Mouse (Mus musculus) cerebellum, postnatal 36 days (tissue): ENCODE data around the gene Ces1a.
A peak's percentile ranks its signal among the peaks of the same experiment; 100 is the strongest.

Experiments
- DNase-seq, 2 experiments: peaks; one replicate each; pipeline ENCODE4 v3.0.0; 2021 to 2022; ENCODE audit warnings: mixed read lengths in 2 of 2

Gene Ces1a

GRCm38 (mm10) chr8:93048092-93048491 is at the start of gene Ces1a:
Ces1a (minus strand) TSS chr8:93048192.
- no peak for DNase-seq

- DNase-seq = peak; percentile 6 to 27
Observed at GRCm38 (mm10) chr8:93095376-93095775, 47.4 kb upstream of the Ces1a start.

- DNase-seq = no peak
Observed at GRCm38 (mm10) chr8:93091324-93091723, 43.3 kb upstream of the Ces1a start.

- no peak for DNase-seq
Observed at GRCm38 (mm10) chr8:93088686-93089122, 40.7 kb upstream of the Ces1a start.

GRCm38 (mm10) chr8:93088193-93088592 is 40.2 kb upstream of the Ces1a start:
- DNase-seq = no peak

GRCm38 (mm10) chr8:93079887-93080286 is 31.9 kb upstream of the Ces1a start, which contains the start of gene Ces1b:
Ces1b (minus strand) TSS chr8:93080017.
- no peak for DNase-seq

- no peak for DNase-seq
Observed at GRCm38 (mm10) chr8:93075251-93075650, 27.3 kb upstream of the Ces1a start.

- no peak for DNase-seq
Observed at GRCm38 (mm10) chr8:93063416-93064117, 15.6 kb upstream of the Ces1a start.

- DNase-seq = peak; percentile 50 to 52
Observed at GRCm38 (mm10) chr8:93059185-93059584, 11.2 kb upstream of the Ces1a start.

GRCm38 (mm10) chr8:93055238-93055637 is 7.2 kb upstream of the Ces1a start:
- no peak for DNase-seq

- no peak for DNase-seq
Observed at GRCm38 (mm10) chr8:93048510-93049416, 771 bp upstream of the Ces1a start.

GRCm38 (mm10) chr8:93043083-93043482 is 4.9 kb downstream of the Ces1a start:
- no peak for DNase-seq

- DNase-seq = no peak
Observed at GRCm38 (mm10) chr8:93040776-93041567, 7.0 kb downstream of the Ces1a start.

- DNase-seq = no peak
Observed at GRCm38 (mm10) chr8:93040256-93040655, 7.7 kb downstream of the Ces1a start.

- DNase-seq = no peak
Observed at GRCm38 (mm10) chr8:93038831-93039230, 9.2 kb downstream of the Ces1a start.

GRCm38 (mm10) chr8:93030664-93031063 is 17.3 kb downstream of the Ces1a start:
- no peak for DNase-seq

GRCm38 (mm10) chr8:93021738-93022137 is 26.3 kb downstream of the Ces1a start:
- DNase-seq = no peak

- DNase-seq = no peak
Observed at GRCm38 (mm10) chr8:93014300-93014699, 33.7 kb downstream of the Ces1a start.

GRCm38 (mm10) chr8:93012226-93012625 is 35.8 kb downstream of the Ces1a start:
- DNase-seq = no peak

GRCm38 (mm10) chr8:93011439-93011838 is 36.6 kb downstream of the Ces1a start:
- peak; percentile 80 to 84 for DNase-seq

GRCm38 (mm10) chr8:93010286-93010685 is 37.7 kb downstream of the Ces1a start:
- DNase-seq = peak in 1 of 2 experiments; percentile 33

GRCm38 (mm10) chr8:92998600-92998999 is 49.4 kb downstream of the Ces1a start:
- DNase-seq = peak in 1 of 2 experiments; percentile 33

- peak; percentile 10 to 20 for DNase-seq
Observed at GRCm38 (mm10) chr8:92996840-92997239, 51.2 kb downstream of the Ces1a start.
